Mouse (Mus musculus): ENCODE measurements around the gene Cux1. TPM values are rescaled to one million over a fixed set of nuclear protein-coding genes. Genes with fewer than 3 reads are reported as not detected.
"Not testable (repeated sequence)": the region's sequence is repeated elsewhere in the genome, so short reads cannot be mapped to it uniquely, and the experiment has no call there.

Cux1 gene
- total RNA-seq, 2 experiments from 2014 or later = 53.3 to 56.6 TPM

DNA sequence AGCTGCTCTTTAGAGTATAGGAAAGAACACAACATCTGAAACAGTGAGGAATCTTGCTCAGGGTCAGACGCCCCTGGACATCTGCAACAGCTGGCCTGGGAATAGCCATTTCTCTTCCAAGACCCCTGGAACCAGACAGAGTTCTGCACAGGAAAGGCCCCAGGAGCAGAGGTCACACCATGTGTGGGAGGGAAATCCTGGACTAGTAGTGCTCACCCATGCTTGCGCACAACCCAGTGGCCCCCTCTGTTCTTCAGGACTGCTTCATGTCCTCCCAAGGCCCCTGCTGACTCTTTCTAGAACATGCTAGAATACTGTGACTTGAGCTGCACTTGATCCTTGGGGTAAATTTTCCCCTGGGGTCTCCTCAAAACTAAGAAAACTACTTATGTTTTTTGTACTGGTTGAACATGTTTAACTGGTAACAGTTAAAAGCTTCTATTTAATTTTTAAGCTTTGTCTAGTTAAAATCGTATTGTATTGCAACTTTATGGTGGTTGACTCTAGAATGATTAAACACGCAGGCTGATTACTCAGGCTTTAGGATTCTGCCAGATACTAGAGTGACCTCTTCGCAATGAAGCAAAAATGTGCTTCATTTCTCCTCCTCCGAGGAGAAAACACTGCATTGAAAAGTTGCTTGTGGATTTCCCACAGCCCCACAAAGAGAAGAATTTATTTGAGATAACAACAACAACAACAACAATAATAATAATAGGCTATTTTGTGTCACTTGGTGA lies 88.1 kb downstream of the Cux1 start:
- no peak for DNase-seq (ENCODE audit: low spot score in 2 of 2)

DNA sequence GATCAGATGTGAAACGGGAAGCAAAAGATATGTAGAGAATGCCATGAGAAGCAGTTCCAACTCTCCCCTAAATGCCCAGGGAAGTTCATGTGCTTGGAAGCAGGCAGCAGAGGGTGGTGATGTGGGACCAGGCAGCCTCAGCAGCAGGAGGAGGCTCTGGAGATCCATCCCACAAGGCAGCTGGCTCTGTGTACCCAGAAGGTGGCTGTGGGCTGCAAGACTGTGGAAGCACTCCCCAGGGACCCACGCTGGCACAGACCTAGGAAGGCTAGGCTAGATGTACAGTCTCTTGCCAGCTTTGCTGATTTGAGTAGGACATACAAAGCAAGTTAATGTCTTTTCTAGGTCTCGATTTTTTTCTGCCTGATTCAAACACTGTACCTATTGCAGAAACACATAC lies 91.0 kb downstream of the Cux1 start:
- no peak for DNase-seq (ENCODE audit: low spot score in 2 of 2)

DNA sequence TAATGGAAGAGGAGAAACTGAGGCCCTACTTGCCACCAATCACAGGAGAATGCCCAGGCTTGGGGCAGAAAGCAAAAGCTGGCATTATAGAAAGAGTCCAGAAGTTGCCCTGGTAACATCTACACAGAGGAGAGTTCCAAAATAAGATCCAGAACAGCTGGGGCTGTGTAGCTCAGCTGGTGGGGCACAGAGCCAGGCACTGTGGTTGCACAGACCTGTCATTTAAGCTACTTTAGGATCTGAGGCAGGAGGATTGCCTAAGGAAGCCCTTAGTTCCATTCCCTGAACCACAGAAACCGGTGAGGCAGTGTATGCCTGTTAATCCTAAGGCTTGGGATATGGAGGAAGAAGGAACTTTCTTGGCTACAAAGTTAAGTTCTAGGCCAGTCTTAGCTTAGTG lies 92.1 kb downstream of the Cux1 start:
- DNase-seq (ENCODE audit: low spot score in 2 of 2) = no peak

DNA sequence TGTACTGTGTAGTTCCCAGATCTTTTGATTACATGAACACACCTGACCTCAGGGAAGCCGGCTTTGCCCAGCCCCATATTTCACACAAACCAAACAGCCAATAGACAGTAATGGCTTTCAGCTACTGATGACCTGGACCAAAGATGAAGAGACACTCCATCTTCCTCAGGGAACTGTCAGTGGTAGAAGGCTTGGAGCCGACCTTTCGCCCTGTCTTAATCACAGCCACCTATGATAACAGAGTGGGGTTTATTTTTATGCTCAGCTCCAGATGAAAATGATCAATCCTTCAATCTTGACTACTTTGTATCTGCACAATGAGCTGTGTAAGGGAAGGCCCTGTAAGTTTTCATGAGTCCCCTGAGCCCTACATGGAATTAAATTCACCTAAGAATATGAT lies 93.2 kb downstream of the Cux1 start:
- DNase-seq (ENCODE audit: low spot score in 2 of 2) = no peak

DNA sequence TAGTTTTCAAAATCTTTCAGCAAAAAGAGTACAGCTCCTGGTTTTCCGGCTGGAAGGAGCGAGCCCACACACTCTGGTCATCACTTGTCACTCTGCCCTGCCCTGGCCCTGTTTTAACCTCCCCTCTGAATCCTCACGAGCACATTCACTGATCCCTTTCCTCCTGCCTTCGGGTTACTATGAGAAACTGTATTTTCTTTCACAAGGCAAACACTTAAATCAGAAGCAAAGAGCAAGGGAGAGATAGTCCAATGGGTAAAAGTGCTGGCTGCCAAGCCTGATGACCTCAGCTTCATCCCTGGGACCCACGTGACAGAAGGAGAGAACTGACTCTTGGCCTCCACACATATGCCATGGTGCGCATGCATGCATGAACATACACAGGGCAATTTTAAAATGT lies 94.0 kb downstream of the Cux1 start:
- no peak for DNase-seq (ENCODE audit: low spot score in 2 of 2)

DNA sequence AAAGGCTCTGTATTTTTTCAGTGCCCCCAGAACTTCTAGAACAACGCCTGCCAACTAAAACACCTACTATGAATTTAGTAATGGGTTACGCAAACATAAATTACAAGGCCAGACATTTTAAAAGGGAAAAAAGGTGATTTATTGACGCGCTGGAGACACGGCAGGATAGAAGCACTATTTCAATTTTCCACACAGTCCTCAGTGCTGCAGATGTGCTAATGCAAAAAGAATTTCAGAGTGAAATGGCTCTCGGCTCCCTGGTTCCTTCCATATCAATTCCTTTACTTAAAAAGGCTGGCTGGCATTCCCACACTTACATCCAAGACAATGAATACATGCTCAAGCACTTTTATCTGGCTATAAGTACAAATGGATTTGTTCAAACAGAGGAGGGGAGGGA lies 94.4 kb downstream of the Cux1 start:
- no peak for DNase-seq (ENCODE audit: low spot score in 2 of 2)

DNA sequence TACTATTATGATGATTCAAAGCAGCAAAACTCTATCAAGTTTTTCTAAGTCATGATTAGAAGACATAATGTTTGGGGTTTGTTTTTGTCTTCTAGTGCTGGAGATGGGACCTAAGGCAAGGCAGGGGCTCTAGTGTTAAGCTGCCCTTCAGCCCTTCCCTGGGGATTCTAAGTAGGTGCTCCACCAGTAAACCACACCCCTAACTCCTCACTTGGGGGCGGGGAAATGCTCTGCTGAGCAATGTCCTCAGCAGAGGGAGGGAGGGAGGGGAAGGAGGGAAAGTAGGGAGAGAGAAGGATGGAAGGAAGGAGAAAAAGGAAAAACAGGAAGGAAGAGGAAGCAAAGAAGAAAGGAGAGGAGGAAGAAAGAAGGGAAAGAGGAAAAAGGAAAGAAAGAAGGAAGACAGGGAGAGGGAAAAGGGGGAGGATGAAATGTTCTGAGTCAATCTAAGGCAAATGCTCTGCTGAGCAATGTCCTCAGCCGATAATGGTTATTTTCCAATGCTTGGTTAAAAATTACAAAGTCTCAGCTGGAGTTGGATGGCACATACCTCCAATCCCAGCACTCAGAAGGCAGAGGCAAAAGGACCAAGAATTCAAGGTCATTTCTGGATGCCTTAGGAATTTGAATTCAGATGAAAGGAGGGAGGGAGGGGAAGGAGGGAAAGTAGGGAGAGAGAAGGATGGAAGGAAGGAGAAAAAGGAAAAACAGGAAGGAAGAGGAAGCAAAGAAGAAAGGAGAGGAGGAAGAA lies 96.1 kb downstream of the Cux1 start:
- not testable (repeated sequence) for DNase-seq (ENCODE audit: low spot score in 2 of 2)

DNA sequence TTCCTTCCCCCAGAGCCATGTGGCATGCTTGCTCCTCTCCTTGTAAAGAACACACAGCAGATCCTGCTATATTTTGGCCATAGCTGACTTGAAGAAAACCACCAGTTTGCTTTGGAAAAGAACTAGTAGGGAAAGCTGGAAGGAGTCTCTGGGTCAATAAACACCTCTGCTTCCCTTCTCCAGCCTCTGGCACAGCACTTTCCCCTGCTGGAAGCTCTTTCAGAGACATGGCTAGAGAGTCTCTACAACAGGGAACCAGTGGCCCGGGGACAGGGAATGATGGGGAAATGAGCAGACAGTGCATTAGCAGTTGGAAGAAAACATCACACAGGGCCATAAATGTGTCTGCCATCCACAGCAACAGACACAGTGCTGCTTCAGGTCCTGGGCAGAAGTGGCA lies 98.0 kb downstream of the Cux1 start:
- DNase-seq (ENCODE audit: low spot score in 2 of 2) = no peak

DNA sequence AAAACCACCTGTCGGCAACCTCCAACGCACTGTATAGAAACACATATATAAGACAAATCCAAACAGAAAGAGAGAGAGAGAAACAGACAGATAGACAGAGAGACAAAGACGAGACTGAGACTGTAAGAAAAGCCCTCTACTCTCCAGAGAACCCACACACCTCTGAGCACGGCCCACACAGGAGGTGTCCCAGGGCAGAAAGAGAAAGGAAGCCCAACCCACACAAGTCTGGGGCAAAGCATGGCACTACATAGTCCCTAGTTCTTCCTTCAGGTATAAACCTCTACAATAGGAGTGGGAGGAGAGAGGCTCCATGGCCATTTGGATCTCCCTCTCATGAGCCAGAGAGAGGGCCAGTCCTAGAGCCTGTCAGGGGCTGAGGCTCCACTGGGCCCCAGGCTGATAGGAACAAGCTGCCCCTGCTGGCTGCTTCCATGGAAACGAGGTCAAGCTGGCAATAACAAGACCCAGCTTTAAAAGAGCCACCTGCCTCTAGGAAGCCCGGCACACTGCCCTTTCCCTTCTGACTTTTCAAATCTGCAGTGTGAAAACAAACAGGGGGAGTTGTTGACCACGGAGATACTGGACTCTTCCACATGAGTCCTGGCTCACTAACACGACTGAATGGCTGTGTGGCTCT lies 99.8 kb downstream of the Cux1 start:
- peak; percentile 30 to 36 for DNase-seq (ENCODE audit: low spot score in 2 of 2)

DNA sequence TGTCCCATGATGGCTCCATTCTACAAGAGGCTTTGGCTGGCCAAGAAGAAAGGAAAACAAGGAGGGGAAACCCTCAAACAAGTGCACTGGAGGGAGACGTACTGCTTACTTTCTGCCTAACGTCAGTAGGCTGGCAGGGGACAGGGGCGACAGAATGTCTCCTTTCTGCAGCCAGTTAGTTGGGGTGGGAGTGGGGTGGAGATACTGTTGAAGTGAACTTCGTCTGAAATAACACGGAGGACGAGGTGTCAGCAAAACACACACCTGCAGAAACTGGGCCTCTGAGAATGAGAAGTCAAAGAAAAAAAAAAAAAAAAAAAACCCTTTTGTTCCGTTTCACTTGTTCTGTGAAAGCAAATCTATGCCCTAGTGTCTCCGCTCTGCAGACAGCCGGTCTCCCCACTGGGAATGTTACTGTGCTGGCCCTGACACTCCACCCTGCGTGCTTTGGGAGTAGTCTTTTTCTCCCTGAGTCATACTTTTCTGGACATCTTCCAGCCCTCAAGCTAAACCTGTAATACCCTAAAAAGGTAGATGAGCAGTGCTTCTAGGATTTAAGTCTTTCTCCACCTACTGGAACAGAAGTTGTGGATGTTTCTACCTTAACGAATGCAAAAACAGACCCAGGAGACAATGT lies 101.4 kb downstream of the Cux1 start:
- no peak for DNase-seq (ENCODE audit: low spot score in 2 of 2)

DNA sequence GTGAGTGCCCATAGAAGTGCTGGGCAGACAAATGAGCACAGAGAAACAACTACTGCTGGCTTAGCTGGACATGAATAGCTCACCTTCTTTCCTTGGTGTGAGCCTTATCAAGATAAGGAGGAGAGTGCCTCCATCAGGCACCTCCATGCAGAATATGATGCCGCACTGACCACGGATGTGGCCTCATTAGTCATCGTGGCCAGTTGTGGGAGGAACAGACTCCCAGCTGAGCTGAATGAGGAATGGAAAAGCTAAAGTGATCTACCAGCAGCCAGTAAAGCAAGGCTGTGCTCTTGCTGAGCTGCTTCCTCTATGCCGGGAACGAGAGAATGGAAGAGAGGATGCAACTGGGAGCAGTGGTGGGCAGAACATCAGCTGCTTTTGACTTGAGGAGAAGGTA lies 101.9 kb downstream of the Cux1 start:
- DNase-seq (ENCODE audit: low spot score in 2 of 2) = no peak

DNA sequence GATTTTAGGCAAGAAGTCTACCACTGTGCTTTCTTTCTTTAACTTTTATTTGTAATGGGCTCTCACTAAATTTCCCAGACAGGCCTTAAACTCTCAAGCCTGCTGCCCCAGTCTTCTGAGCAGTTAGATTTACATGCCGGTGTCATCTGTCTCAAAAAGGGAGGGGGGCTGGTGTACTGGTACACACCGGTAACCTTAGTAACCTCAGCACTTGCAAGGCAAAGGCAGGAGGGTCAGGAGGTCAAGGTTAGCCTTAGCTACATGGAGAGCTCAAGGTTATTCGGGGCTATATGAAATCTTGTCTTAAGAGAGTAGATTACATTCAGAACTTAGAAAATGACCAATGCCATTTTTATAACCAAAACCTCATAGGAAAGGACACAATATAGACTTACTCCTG lies 102.4 kb downstream of the Cux1 start:
- no peak for DNase-seq (ENCODE audit: low spot score in 2 of 2)

DNA sequence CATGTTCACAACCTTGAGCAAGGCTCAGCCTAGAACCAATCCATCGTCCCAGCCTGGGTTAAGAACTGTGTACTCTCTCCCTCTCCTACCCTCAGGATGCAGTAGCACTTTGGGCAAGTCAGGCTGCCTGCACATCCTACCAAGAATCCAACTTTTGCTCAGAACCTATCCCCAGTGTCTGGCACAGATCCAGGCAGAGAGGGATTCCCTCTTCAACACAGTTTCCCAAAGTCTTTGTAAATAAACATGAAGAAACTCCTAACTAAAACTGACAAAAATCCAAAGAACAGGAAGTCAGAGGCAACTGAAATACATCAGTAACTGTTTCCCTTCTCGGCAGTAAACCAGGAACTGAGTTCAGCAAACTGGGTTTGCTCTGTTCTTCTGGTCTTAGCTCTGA lies 103.2 kb downstream of the Cux1 start:
- DNase-seq (ENCODE audit: low spot score in 2 of 2) = no peak

DNA sequence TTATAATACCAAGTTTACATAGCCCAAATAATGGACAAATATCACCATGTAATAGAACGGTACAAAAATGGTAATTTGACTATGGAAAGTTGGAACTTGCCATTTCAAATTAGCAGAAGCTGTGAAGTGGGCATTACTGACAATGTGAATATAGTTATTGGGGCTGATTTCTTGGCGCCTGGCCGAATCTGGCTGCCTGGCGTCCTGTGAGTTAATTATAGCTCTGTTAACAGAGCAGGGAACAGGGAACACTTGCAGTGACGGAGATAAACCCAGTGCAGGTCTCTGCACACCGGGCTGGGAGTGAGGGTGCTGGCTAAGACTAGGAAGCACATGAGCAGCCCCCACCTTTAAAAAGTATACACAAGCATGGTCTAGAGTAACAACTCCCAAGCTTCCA lies 104.7 kb downstream of the Cux1 start:
- DNase-seq (ENCODE audit: low spot score in 2 of 2) = peak; percentile 41 to 52

DNA sequence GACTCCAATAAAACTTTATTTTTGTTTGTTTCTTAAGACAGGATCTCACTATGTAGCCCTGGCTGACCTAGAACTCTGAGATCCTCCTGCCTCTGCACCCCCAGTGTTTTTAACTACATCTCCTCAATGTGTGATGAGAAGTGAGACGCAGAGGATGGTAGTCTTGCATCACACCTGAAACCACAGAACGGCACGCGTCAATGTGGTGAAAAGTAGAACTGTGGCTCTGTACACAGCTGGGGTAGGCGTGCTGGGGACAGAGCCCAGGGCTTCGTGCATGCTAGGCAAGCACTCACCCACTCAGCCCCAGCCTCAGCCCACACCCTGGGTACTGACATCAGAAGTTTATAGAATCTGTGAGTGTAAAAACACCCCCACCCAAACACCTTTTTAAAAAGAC lies 107.4 kb downstream of the Cux1 start:
- no peak for DNase-seq (ENCODE audit: low spot score in 2 of 2)

DNA sequence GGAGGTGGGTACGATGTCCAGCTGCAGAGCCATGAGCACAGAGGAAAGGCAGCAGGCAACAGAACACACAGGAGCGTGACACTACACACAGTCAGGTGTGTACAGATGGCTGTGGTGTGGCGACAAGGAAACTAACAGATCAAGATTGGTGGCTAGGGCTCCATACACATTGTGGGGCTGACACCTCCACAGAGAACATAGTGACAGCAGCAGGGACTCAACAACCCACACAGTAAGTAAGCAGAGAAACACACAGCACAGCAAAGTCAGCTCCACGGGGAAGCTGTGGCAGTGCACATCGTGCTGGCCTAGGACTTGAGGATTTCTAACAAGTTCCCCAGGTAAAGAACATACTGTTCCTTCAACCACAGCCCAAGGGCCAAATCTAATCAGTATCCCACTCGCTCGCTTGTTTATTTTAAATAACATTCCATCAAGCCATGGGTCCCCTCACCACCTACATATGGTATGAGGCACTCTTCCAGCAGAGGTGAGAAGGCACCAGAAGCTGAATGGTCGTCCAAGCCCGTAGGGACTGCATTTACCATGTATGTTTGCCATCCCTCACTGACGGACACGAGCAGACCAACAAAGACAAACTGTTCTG lies 108.3 kb downstream of the Cux1 start:
- DNase-seq (ENCODE audit: low spot score in 2 of 2) = no peak

DNA sequence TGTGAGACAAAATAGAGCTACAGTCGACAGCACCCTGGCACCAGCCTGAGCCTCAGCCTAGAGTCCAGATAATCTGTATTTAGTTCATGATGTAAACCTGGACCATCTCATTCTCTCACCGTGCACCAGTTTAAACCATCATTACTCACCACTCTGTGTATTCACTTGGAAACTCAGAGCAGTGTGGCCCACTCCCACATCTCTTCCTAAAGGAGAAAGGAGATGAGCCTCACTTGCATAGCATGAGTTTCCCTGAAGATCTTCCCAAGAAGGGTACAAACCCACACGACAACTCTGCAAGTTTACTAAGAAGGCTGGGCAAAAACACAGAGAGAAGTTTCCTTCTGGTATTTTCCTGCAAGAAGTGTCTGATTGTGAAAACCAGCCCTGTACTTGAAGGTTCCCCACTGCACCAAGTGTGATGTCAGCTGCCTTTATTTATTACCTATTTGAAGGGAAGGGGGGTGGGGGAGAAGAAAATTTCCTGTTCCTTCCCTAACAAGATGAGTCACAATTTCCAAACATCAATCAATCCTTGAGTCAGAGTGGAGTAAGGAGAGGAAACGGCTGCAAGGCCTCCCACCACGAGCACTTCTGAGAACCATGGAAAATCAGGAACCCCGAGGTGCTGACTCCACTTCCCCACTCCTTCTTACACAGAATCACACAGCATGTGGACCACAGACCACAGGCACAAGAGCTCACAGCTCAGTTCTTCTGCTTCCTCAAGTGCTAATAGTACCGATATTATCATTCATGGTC lies 109.0 kb downstream of the Cux1 start:
- DNase-seq (ENCODE audit: low spot score in 2 of 2) = no peak

DNA sequence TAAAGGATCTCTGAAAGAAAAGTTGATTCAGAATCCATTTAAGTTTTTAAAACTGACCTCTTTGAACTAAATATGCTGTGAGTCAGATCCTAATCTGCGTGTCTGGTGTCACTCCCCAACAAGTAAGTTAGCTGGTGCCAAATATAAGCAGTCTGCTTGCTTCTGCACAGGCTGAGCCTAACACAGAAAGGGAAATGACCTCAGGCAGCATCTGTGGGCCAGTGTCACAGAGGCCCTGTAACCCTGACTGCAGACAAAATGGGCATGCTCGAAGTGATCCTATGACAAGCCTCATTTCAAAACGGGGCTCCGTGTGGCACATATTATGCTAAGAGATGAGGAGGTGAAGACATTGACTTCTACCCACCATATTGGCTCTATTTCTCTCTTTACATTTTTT lies 110.9 kb downstream of the Cux1 start:
- DNase-seq (ENCODE audit: low spot score in 2 of 2) = no peak

DNA sequence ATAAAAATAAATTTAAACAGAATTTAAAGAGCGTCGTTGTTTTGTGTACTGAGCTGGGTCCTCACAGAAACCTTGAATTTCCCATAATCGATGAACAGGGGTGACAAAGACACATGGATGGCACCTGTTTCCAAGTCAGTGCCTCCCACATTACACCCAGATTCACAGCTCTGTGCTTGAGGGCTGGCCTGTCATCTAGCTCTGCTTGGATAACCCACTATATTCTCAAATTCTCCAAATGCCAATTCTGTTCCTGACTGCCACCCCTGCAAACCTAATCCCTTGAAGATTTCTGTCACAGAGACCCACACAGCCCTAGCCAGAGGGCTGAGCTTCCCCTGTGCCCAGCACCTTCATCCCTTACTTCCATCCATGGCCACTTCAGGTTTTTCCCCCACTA lies 114.6 kb downstream of the Cux1 start:
- no peak for DNase-seq (ENCODE audit: low spot score in 2 of 2)

DNA sequence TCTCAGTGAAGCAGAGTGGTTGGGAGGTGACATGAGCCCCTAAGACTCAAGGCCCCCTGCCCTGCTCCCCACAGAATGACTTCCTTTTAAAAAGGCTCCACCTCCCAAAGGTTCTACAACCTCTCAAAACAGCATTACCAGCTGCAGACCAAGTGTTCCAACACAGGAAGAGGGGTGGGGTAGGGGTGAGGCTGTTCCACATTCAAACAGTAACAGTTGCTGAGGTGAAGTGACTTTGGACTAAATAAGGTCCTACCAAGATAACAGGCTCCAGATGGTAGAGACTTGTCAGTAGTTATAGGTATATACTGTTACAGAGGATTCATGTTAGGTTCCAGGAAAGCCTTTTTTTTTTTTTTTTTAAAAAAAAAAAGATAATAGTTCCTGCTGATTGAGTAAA lies 117.5 kb downstream of the Cux1 start:
- no peak for DNase-seq (ENCODE audit: low spot score in 2 of 2)

DNA sequence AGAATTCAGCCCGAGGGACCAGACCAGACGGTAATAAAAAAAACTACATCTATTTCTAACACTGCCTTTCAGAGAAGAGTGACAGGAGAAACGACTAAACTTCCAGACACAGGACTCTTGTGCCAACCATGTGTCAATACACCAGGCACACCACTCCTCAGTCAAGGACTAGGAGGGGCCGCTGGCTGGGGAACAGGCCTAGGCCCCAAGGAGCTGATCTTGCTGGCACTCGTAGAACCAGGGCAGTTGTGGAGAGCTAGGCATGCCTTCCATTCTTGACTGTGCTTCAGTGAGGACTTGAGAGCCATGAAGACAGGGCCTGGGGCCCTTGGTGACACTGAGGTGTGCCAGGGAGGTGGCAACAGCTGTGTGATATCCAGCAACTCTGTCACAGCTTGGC lies 121.3 kb downstream of the Cux1 start:
- no peak for DNase-seq (ENCODE audit: low spot score in 2 of 2)

Measured in layer of hippocampus, postnatal 10 days (tissue).